Mouse (Mus musculus): ENCODE results near the gene Mylpf.

- no peak for TF ChIP-seq CTCF (IDR thresholded peaks at IDR 0.05; ENCODE audit: low read depth)
- no peak for TF ChIP-seq EP300 (IDR thresholded peaks at IDR 0.05; ENCODE audit: low read depth)
Measured at GRCm38 (mm10) chr7:127243361-127243867, 34.7 kb downstream of the Mylpf start.
